Mouse (Mus musculus): ENCODE data around the gene Aloxe3. TPM values are rescaled to one million over a fixed set of nuclear protein-coding genes. Genes with fewer than 3 reads are reported as not detected.

The Aloxe3 gene
- polyA plus RNA-seq, 1 experiment from 2014 or later: 1.9 TPM

DNA sequence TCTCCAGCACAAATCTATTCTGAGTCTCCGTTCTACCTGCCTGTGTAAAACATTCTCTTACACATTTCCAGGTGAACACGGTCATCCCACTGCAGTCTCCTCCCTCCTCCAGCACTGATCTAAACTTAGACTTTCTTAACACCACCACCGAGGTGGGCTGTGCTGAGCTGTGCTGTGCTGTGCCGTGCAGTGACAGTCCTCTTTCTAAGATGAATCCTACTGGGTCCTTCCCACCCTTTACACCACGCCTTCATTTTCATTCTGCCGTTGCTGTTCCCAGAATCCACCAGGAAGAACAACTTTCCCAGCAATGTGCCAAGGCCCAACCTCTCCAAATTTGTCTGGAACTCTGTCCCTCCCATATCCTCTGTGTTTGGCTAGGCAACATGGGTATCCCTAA is 39.3 kb upstream of the Aloxe3 start:
- Histone ChIP-seq H3K27ac (replicated peaks; ENCODE audit: low read depth, low read length) (peak overlapping the region; percentile 95; the same call in 1 of the 2 replicates), H3K4me3 (ENCODE audit: low read depth, low read length) (no peak overlapping the region), H3K9me3 (ENCODE audit: control insufficient read depth, low read length) (no peaks in the 10 kb centered on the region), H3K4me1 (ENCODE audit: control insufficient read depth, insufficient read depth, low read length) (peaks cover 21% of the 10 kb centered on the region), H3K9ac (ENCODE audit: low read depth, low read length) (no peak overlapping the region), H3K27me3 (replicated peaks; ENCODE audit: control insufficient read depth, insufficient read depth, low read length) (no peaks in the 10 kb centered on the region), H3K4me2 (ENCODE audit: low read depth, low read length) (no peak overlapping the region), H3K36me3 (ENCODE audit: control insufficient read depth, insufficient read depth, low read length) (peaks cover 15% of the 10 kb centered on the region)
- DNase-seq (ENCODE audit: low spot score) (no peak), ATAC-seq (ENCODE audit: low read depth) (no peak)
- 65% methylated on average over 6 of the region's 6 CpGs for WGBS

DNA sequence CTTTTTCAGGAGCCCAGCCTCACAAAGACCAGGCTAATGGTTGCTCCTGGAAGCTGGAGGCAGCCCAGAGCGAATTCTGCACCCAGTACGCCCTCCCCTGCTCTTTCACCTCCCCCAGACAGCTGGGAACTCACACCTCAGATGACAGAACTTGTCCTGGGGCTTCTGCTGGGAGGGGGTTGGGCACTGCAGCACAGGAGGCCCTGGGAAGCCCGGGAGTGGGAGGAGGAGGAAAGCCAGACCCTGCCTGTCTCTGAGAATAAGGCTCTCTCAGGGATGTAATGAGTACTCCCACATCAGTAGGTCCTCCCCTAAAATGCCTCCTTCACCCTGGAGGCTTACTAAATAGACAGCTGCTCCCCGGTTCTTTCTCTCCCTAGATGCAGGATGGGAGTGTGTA is 38.6 kb upstream of the Aloxe3 start:
- Histone ChIP-seq H3K9ac (ENCODE audit: low read depth, low read length) (no peak overlapping the region), H3K4me3 (ENCODE audit: low read depth, low read length) (no peak overlapping the region), H3K27me3 (replicated peaks; ENCODE audit: control insufficient read depth, insufficient read depth, low read length) (no peaks in the 10 kb centered on the region), H3K4me1 (ENCODE audit: control insufficient read depth, insufficient read depth, low read length) (peaks cover 21% of the 10 kb centered on the region), H3K36me3 (ENCODE audit: control insufficient read depth, insufficient read depth, low read length) (peaks cover 22% of the 10 kb centered on the region), H3K4me2 (ENCODE audit: low read depth, low read length) (no peak overlapping the region), H3K9me3 (ENCODE audit: control insufficient read depth, low read length) (no peaks in the 10 kb centered on the region), H3K27ac (replicated peaks; ENCODE audit: low read depth, low read length) (peak overlapping the region; percentile 95)
- WGBS: 28% methylated on average over 4 of the region's 4 CpGs
- DNase-seq (ENCODE audit: low spot score): peak; percentile 56
- peak; percentile 24; the same call in 1 of the 2 replicates for ATAC-seq (ENCODE audit: low read depth)

DNA sequence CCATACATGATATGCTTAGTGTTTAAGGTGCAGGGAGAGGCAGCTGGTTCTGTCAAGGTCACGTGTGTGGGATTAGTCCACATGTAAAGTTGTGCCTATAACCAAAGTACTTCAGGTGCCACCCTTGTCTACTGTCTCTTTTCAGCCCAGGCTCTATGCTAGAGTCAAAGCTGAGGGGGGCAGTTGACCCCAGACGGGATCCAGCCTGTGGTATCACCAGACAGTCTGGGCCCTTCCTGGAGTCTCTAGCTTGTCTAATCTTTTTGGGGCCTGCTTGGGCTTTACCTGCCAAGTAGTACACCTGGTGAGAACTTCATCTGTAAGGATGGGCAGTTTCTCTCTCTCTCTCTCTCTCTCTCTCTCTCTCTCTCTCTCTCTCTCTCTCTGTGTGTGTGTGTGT is 38.1 kb upstream of the Aloxe3 start:
- H3K4me1 ChIP-seq (ENCODE audit: control insufficient read depth, insufficient read depth, low read length): peaks cover 22% of the 10 kb centered on the region
- H3K27ac ChIP-seq (replicated peaks; ENCODE audit: low read depth, low read length): peak overlapping the region; percentile 95; the same call in 1 of the 2 replicates
- WGBS: 70% methylated on average over 2 of the region's 2 CpGs
- peaks cover 27% of the 10 kb centered on the region for H3K36me3 ChIP-seq (ENCODE audit: control insufficient read depth, insufficient read depth, low read length)
- H3K4me3 ChIP-seq (ENCODE audit: low read depth, low read length): no peak overlapping the region
- no peaks in the 10 kb centered on the region for H3K27me3 ChIP-seq (replicated peaks; ENCODE audit: control insufficient read depth, insufficient read depth, low read length)
- peak overlapping the region; percentile 100; the same call in 1 of the 2 replicates for H3K9ac ChIP-seq (ENCODE audit: low read depth, low read length)
- no peak for DNase-seq (ENCODE audit: low spot score)
- ATAC-seq (ENCODE audit: low read depth): no peak
- H3K9me3 ChIP-seq (ENCODE audit: control insufficient read depth, low read length): no peaks in the 10 kb centered on the region
- H3K4me2 ChIP-seq (ENCODE audit: low read depth, low read length): peak overlapping the region; percentile 64

DNA sequence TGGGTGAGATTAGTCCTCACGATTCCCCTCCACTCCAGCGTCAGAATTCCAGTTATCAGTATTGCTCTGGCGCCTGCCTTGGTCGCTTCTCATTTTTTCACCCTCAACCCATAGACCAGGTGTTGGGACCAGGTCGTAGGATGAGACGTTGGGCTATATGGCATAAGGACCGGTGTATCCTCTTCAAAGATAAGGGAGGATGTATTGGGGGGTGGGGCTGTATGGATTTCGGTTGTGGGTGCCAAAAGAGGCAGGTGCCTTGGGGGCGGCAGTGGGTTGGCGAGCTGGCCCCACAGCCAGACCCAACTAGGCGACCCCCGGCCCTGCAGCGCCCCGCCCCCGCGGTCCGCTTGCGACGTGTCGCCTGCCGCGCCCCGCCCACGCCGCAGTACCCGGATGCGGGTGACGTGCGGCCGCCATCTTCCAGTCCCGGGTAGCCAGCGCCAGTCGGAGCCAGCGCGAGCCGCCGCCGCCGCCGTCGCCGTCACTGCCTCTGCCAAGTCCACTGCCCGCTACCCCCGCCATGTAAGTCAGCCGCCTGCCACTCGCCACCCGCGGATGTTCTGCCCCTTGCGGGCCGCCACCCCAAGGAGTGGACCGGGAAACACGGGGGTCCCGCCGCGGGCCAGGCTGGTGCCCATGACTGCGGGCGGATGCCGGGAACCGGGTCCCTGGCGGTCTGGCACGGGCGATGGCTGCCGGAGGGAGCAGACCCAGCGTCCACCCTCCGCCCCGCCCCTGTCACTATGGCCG is 37.4 kb upstream of the Aloxe3 start, which contains the start of gene Vamp2:
Gene Vamp2, plus strand, starts transcription at position 388 of the 753 bp plus-strand sequence.
- DNase-seq (ENCODE audit: low spot score) (peak; percentile 93), ATAC-seq (ENCODE audit: low read depth) (peak; percentile 86)
- peak within 1 kb of the TSS; percentile 100 for H3K4me3 ChIP-seq (ENCODE audit: low read depth, low read length)
- peak within 1 kb of the TSS; percentile 100 for H3K9ac ChIP-seq (ENCODE audit: low read depth, low read length)
- H3K27me3 ChIP-seq (replicated peaks; ENCODE audit: control insufficient read depth, insufficient read depth, low read length): no peaks in the 10 kb centered on the region
- peak within 1 kb of the TSS; percentile 64 for H3K4me2 ChIP-seq (ENCODE audit: low read depth, low read length)
- H3K27ac ChIP-seq (replicated peaks; ENCODE audit: low read depth, low read length): peak within 1 kb of the TSS; percentile 95
- peaks cover 31% of the 10 kb centered on the region for H3K36me3 ChIP-seq (ENCODE audit: control insufficient read depth, insufficient read depth, low read length)
- WGBS: under 1% methylated on average over 8 of the region's 67 CpGs
- no peaks in the 10 kb centered on the region for H3K9me3 ChIP-seq (ENCODE audit: control insufficient read depth, low read length)
- H3K4me1 ChIP-seq (ENCODE audit: control insufficient read depth, insufficient read depth, low read length): peaks cover 24% of the 10 kb centered on the region

DNA sequence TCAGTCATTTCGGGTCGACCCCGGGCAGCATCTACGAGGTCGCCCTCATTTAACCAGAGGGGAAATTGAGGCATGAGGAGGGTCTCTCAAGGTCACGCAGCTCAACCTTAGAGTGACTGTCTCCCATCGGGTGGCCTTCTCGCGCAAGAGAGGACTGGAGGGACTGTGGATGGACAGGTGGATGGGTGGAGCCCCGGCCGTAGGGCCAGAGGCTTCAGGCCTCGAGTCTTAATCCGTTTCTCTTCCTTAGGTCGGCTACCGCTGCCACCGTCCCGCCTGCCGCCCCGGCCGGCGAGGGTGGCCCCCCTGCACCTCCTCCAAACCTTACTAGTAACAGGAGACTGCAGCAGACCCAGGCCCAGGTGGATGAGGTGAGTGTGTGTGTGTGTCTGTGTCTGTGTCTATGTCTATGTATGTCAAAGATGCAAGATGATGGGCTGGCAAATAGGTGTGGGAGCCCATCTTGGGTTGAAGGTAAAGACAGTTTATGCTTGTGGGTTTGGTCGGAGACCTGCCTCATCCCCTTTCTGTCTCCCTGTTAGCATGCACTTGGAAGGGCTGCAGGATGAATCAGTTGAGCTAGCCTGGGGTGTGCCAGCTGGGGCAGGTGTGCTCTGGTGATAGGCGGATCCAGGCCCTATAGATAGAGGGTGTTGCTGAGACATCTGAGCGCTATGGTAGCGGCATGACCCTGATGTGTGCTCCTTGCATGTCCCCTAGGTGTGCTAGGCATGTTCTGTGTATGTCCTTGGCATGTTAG is 36.7 kb upstream of the Aloxe3 start:
- Histone ChIP-seq H3K27me3 (replicated peaks; ENCODE audit: control insufficient read depth, insufficient read depth, low read length) (no peaks in the 10 kb centered on the region), H3K36me3 (ENCODE audit: control insufficient read depth, insufficient read depth, low read length) (peaks cover 31% of the 10 kb centered on the region), H3K4me2 (ENCODE audit: low read depth, low read length) (peak overlapping the region; percentile 64), H3K4me3 (ENCODE audit: low read depth, low read length) (peak overlapping the region; percentile 100), H3K27ac (replicated peaks; ENCODE audit: low read depth, low read length) (peak overlapping the region; percentile 95), H3K4me1 (ENCODE audit: control insufficient read depth, insufficient read depth, low read length) (peaks cover 24% of the 10 kb centered on the region), H3K9me3 (ENCODE audit: control insufficient read depth, low read length) (no peaks in the 10 kb centered on the region), H3K9ac (ENCODE audit: low read depth, low read length) (peak overlapping the region; percentile 100)
- no peak for DNase-seq (ENCODE audit: low spot score)
- 14% methylated on average over 20 of the region's 25 CpGs for WGBS
- ATAC-seq (ENCODE audit: low read depth): peak; percentile 5; the same call in 1 of the 2 replicates

DNA sequence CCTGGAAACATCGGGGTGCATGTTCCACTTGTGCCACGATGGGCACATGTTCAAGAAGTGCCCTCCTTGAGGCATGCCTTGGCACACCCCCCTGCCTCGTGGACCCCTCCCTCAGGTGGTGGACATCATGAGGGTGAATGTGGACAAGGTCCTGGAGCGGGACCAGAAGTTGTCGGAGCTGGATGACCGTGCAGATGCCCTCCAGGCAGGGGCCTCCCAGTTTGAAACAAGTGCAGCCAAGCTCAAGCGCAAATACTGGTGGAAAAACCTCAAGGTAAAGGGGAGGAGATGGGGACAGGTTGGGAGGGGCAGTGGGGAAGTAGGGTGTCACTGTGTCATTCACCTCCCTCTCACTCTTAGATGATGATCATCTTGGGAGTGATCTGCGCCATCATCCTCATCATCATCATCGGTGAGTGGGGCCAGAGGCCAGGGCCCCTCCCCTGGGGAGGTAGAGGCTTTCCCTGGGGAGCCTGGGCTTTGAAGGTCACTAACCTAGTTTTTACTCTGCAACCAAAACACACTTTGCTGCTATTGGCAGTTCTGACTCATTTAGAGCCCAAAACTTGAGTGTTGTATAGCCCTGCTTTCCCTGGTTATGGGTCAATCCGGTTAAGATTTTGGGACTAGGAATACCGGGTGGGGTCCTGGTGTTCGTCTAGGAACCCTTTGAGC is 35.9 kb upstream of the Aloxe3 start:
- H3K4me1 ChIP-seq (ENCODE audit: control insufficient read depth, insufficient read depth, low read length): peaks cover 28% of the 10 kb centered on the region
- no peak for ATAC-seq (ENCODE audit: low read depth)
- peak overlapping the region; percentile 100 for H3K9ac ChIP-seq (ENCODE audit: low read depth, low read length)
- no peak for DNase-seq (ENCODE audit: low spot score)
- peak overlapping the region; percentile 100 for H3K4me3 ChIP-seq (ENCODE audit: low read depth, low read length)
- peaks cover 31% of the 10 kb centered on the region for H3K36me3 ChIP-seq (ENCODE audit: control insufficient read depth, insufficient read depth, low read length)
- peak overlapping the region; percentile 24 for H3K27ac ChIP-seq (replicated peaks; ENCODE audit: low read depth, low read length)
- peak overlapping the region; percentile 64 for H3K4me2 ChIP-seq (ENCODE audit: low read depth, low read length)
- 79% methylated on average over 12 of the region's 12 CpGs for WGBS
- H3K9me3 ChIP-seq (ENCODE audit: control insufficient read depth, low read length): no peaks in the 10 kb centered on the region
- H3K27me3 ChIP-seq (replicated peaks; ENCODE audit: control insufficient read depth, insufficient read depth, low read length): no peaks in the 10 kb centered on the region

DNA sequence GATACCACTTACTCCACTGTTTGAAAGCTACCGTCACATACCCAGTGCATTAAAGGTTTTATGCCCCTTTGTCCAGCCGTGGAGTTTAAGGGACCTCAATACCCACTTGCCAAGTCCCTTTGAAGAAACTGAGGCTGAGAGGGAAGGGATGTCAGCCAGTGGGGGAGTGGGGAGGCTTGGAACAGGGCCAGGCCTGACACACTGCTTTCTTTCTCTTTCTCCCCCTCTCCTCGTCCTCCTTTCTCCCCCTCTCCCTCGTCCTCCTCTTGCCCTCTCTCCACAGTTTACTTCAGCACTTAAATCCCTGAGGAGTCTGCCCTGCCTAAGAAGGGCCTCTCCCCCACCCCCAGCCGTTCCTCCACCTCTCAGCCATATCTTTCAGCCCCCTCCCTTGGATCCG is 35.3 kb upstream of the Aloxe3 start:
- Histone ChIP-seq H3K4me3 (ENCODE audit: low read depth, low read length) (peak overlapping the region; percentile 100; the same call in 1 of the 2 replicates), H3K9me3 (ENCODE audit: control insufficient read depth, low read length) (no peaks in the 10 kb centered on the region), H3K4me1 (ENCODE audit: control insufficient read depth, insufficient read depth, low read length) (peaks cover 28% of the 10 kb centered on the region), H3K36me3 (ENCODE audit: control insufficient read depth, insufficient read depth, low read length) (peaks cover 31% of the 10 kb centered on the region), H3K27me3 (replicated peaks; ENCODE audit: control insufficient read depth, insufficient read depth, low read length) (no peaks in the 10 kb centered on the region), H3K27ac (replicated peaks; ENCODE audit: low read depth, low read length) (peak overlapping the region; percentile 24; the same call in 1 of the 2 replicates), H3K9ac (ENCODE audit: low read depth, low read length) (peak overlapping the region; percentile 100; the same call in 1 of the 2 replicates), H3K4me2 (ENCODE audit: low read depth, low read length) (peak overlapping the region; percentile 64)
- ATAC-seq (ENCODE audit: low read depth): no peak
- 59% methylated on average over 6 of the region's 6 CpGs for WGBS
- DNase-seq (ENCODE audit: low spot score): no peak

Measured in embryonic facial prominence, embryonic 14.5 days (tissue).